Mouse (Mus musculus) ES-E14 (cell line): ENCODE measurements at regions not wholly inside any gene's neighbourhood (a gene's known extent, or its start where the extent isn't known, plus 50 kb on each side); places are given as distances from the start of the nearest gene placed in this dataset.

Experiments used
- DNase-seq: peaks from one replicate; pipeline ENCODE4 v3.0.0-alpha.2; 2013; ENCODE audit warnings: low read depth, low spot score
- H3K27ac ChIP-seq: 2 replicates; pipeline ENCODE4 v1.5.1; 2012; ENCODE audit warnings: low read depth, mild to moderate bottlenecking, low read length, moderate library complexity, mixed read lengths; ENCODE audit not compliant: poor library complexity, insufficient read depth, severe bottlenecking
- H3K36me3 ChIP-seq: 2 replicates; pipeline ENCODE4 v1.6.1; 2012; ENCODE audit warnings: mild to moderate bottlenecking, low read length, moderate library complexity, mixed read lengths; ENCODE audit not compliant: control insufficient read depth, poor library complexity, insufficient read depth, severe bottlenecking
- H3K4me1 ChIP-seq, 2 experiments: fragments of 150-350 bp in 1 of 2; sonication (generic) in 1 of 2; 2 replicates each; pipeline ENCODE4 v1.6.1; 2012; ENCODE audit warnings: low read length in 2 of 2, mild to moderate bottlenecking in 1 of 2, mixed read lengths in 1 of 2; ENCODE audit not compliant: control insufficient read depth in 2 of 2, insufficient read depth in 2 of 2, poor library complexity in 1 of 2
- H3K4me3 ChIP-seq, 2 experiments: fragments of 150-350 bp in 1 of 2; sonication (generic) in 1 of 2; 2 replicates each; pipeline ENCODE4 v1.5.1; 2012; ENCODE audit warnings: low read length in 2 of 2, low read depth in 1 of 2, mild to moderate bottlenecking in 1 of 2, mixed read lengths in 1 of 2; ENCODE audit not compliant: insufficient read depth in 1 of 2, poor library complexity in 1 of 2, severe bottlenecking in 1 of 2
- H3K9ac ChIP-seq: 2 replicates; pipeline ENCODE4 v1.6.1; 2012; ENCODE audit warnings: low read depth, mild to moderate bottlenecking, low read length, mixed read lengths; ENCODE audit not compliant: poor library complexity, insufficient read depth, severe bottlenecking
- H3K9me3 ChIP-seq: fragments of 150-350 bp; sonication (generic); 2 replicates; pipeline ENCODE4 v1.6.1; 2012; ENCODE audit warnings: low read depth, mild to moderate bottlenecking, low read length; ENCODE audit not compliant: control insufficient read depth, insufficient read depth
- CHD2 ChIP-seq: IDR thresholded peaks from 2 replicates; pipeline ENCODE4 v1.6.1; 2014; ENCODE audit warnings: mild to moderate bottlenecking, low read depth, low read length, inconsistent platforms
- HCFC1 ChIP-seq: IDR thresholded peaks from 2 replicates; pipeline ENCODE4 v1.6.1; 2012; ENCODE audit warnings: low read length, inconsistent platforms, borderline replicate concordance; ENCODE audit not compliant: insufficient read depth
- MAFK ChIP-seq: IDR thresholded peaks from 2 replicates; pipeline ENCODE4 v1.6.1; 2014; ENCODE audit warnings: mild to moderate bottlenecking, low read depth, low read length, inconsistent platforms; ENCODE audit not compliant: insufficient read depth
- ZC3H11A ChIP-seq: IDR thresholded peaks from 2 replicates; pipeline ENCODE4 v1.6.1; 2012; ENCODE audit warnings: low read depth, mild to moderate bottlenecking, inconsistent platforms, low read length, borderline replicate concordance
- ZNF384 ChIP-seq: IDR thresholded peaks from 2 replicates; pipeline ENCODE4 v1.6.1; 2012; ENCODE audit warnings: low read depth, low read length, inconsistent platforms
- in situ Hi-C, 2 experiments: fragments of 600-800 bp; cut with MboI; formaldehyde crosslinking; loops; one replicate each; pipeline ENCODE4 v1.15.1; 2025; ENCODE audit warnings: low sequenced_read_pairs in 2 of 2, inconsistent platforms in 1 of 2; ENCODE audit not compliant: unreplicated experiment in 2 of 2

DNA sequence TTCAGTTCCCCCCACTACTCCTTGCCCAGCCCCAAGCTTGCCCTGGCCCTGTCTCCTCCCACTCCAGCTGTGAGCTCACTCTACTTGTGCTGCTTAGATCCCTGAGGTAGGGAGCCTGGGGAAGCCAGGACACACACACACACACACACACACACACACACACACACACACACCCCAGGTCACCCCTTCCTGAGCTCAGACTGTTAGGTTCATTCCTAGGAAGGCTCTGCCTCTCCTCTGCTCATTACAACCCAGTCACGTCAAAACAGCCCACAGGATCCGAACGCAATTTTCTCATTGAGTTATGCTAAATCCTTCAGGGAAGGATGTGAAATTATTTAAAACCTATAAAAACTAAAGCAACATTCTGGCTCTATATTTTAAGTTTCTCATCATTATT is 136.0 kb upstream of the Kdm8 start:
- Histone ChIP-seq H3K9ac (no peak overlapping the region), H3K27ac (no peak overlapping the region), H3K4me1 (no peaks in the 10 kb centered on the region), H3K4me3 (no peak overlapping the region), H3K9me3 (no peaks in the 10 kb centered on the region), H3K36me3 (no peaks in the 10 kb centered on the region)
- in situ Hi-C loops = no loop called here
- TF ChIP-seq ZC3H11A (no peak), HCFC1 (no peak), CHD2 (no peak), MAFK (no peak), ZNF384 (no peak)
- no peak for DNase-seq

DNA sequence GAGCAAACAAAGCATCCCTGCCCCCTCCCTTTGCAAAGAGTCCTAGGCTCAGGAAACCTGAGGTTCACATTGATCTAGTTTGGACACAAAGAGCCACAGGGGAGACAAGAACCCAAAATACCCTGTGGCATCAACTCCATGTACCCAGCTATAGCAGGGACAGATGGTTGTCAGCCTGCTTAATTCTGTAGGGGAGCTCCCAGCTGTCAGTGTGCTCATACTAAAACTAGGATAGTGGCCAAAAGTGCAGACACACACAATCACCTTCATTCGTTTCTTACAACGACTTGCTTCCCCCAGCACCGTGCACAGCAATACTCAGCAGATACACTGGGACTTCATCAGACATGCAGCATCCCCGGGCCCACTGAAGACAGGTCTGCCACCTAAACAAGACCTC is 133.5 kb upstream of the Kdm8 start:
- no peak for DNase-seq
- H3K4me3 ChIP-seq = no peak overlapping the region
- H3K27ac ChIP-seq = no peak overlapping the region
- H3K9ac ChIP-seq = no peak overlapping the region
- no peaks in the 10 kb centered on the region for H3K36me3 ChIP-seq
- TF ChIP-seq ZC3H11A (no peak), MAFK (no peak), HCFC1 (no peak), CHD2 (no peak), ZNF384 (no peak)
- H3K9me3 ChIP-seq = no peaks in the 10 kb centered on the region
- in situ Hi-C loops = no loop called here
- H3K4me1 ChIP-seq = no peaks in the 10 kb centered on the region

GRCm38 (mm10) chr7:125313604-125314003 is 130.9 kb upstream of the Kdm8 start:
- in situ Hi-C loops = no loop called here
- Histone ChIP-seq H3K36me3 (no peaks in the 10 kb centered on the region), H3K27ac (no peak overlapping the region), H3K4me3 (no peak overlapping the region), H3K4me1 (no peaks in the 10 kb centered on the region), H3K9ac (no peak overlapping the region), H3K9me3 (no peaks in the 10 kb centered on the region)
- DNase-seq = no peak
- no peak for TF ChIP-seq HCFC1
- TF ChIP-seq ZNF384 = no peak
- TF ChIP-seq ZC3H11A = no peak
- TF ChIP-seq CHD2 = no peak
- no peak for TF ChIP-seq MAFK

- in situ Hi-C loops = no loop called here
- no peak for DNase-seq
- Histone ChIP-seq H3K27ac (no peak overlapping the region), H3K9ac (no peak overlapping the region), H3K36me3 (no peaks in the 10 kb centered on the region), H3K9me3 (no peaks in the 10 kb centered on the region), H3K4me1 (no peaks in the 10 kb centered on the region), H3K4me3 (no peak overlapping the region)
- TF ChIP-seq HCFC1 = no peak
- no peak for TF ChIP-seq CHD2
- TF ChIP-seq MAFK = no peak
- TF ChIP-seq ZC3H11A = no peak
- no peak for TF ChIP-seq ZNF384
Observed at GRCm38 (mm10) chr7:125334769-125335168, 109.7 kb upstream of the Kdm8 start.

GRCm38 (mm10) chr7:125335586-125336165 is 108.8 kb upstream of the Kdm8 start:
- DNase-seq = no peak
- TF ChIP-seq CHD2 = no peak
- no peak for TF ChIP-seq ZNF384
- no peak for TF ChIP-seq HCFC1
- no peak for TF ChIP-seq ZC3H11A
- no peak for TF ChIP-seq MAFK
- Histone ChIP-seq H3K4me1 (no peaks in the 10 kb centered on the region), H3K36me3 (no peaks in the 10 kb centered on the region), H3K27ac (no peak overlapping the region), H3K9ac (no peak overlapping the region), H3K9me3 (no peaks in the 10 kb centered on the region), H3K4me3 (no peak overlapping the region)
- in situ Hi-C loops = no loop called here
